Mouse (Mus musculus) layer of hippocampus, postnatal 25 days (tissue): ENCODE measurements around the gene Ppfia1. TPM values are rescaled to one million over a fixed set of nuclear protein-coding genes. Genes with fewer than 3 reads are reported as not detected.
A peak's percentile ranks its signal among the peaks of the same experiment; 100 is the strongest.

Source experiments
- DNase-seq, 2 experiments: peaks; one replicate each; pipeline ENCODE4 v3.0.0; 2022; ENCODE audit warnings: mixed read lengths in 2 of 2, low spot score in 1 of 2; ENCODE audit errors: extremely low spot score in 1 of 2
- total RNA-seq, 2 experiments: library from RNA; stranded (reverse); gene quantifications; 2 replicates each; pipeline ENCODE4 v1.2.3; 2021

Ppfia1 gene
- total RNA-seq, result 10 to 100 TPM; 29.7 to 41.3 TPM

GRCm38 (mm10) chr7:144553237-144554122 lies at the start of gene Ppfia1:
TSS of gene Ppfia1 (minus strand) at chr7:144553729.
- peak; percentile 96 to 97 for DNase-seq

- no peak for DNase-seq
These were observed 46.9 kb upstream of the Ppfia1 start for GRCm38 (mm10) chr7:144600333-144600900.

GRCm38 (mm10) chr7:144589508-144589907 lies 36.0 kb upstream of the Ppfia1 start:
- DNase-seq, result no peak

GRCm38 (mm10) chr7:144587291-144587690 lies 33.8 kb upstream of the Ppfia1 start:
- peak; percentile 44 to 70 for DNase-seq

GRCm38 (mm10) chr7:144585648-144586047 lies 32.1 kb upstream of the Ppfia1 start:
- DNase-seq, result peak; percentile 53 to 79

GRCm38 (mm10) chr7:144583619-144584018 lies 30.1 kb upstream of the Ppfia1 start:
- peak; percentile 24 to 55 for DNase-seq

GRCm38 (mm10) chr7:144582284-144582980 lies 28.9 kb upstream of the Ppfia1 start, which contains the start of gene Fadd:
TSS of gene Fadd (minus strand) at chr7:144582463.
- peak; percentile 89 to 93 for DNase-seq

- peak; percentile 21 to 22 for DNase-seq
These were observed 28.2 kb upstream of the Ppfia1 start for GRCm38 (mm10) chr7:144581559-144582283.

- DNase-seq, result no peak
These were observed 24.3 kb upstream of the Ppfia1 start for GRCm38 (mm10) chr7:144577876-144578275.

- no peak for DNase-seq
These were observed 18.7 kb upstream of the Ppfia1 start for GRCm38 (mm10) chr7:144572234-144572633.

GRCm38 (mm10) chr7:144571598-144571997 lies 18.1 kb upstream of the Ppfia1 start:
- DNase-seq, result no peak

- DNase-seq, result no peak
These were observed 15.9 kb upstream of the Ppfia1 start for GRCm38 (mm10) chr7:144569428-144569827.

- no peak for DNase-seq
These were observed 14.6 kb upstream of the Ppfia1 start for GRCm38 (mm10) chr7:144568091-144568490.

- no peak for DNase-seq
These were observed 13.6 kb upstream of the Ppfia1 start for GRCm38 (mm10) chr7:144566921-144567682.

GRCm38 (mm10) chr7:144563456-144564155 lies 10.1 kb upstream of the Ppfia1 start:
- no peak for DNase-seq

GRCm38 (mm10) chr7:144562016-144562415 lies 8.5 kb upstream of the Ppfia1 start:
- no peak for DNase-seq

GRCm38 (mm10) chr7:144560594-144560993 lies 7.1 kb upstream of the Ppfia1 start:
- no peak for DNase-seq

- DNase-seq, result no peak
These were observed 5.0 kb upstream of the Ppfia1 start for GRCm38 (mm10) chr7:144558552-144558951.

- no peak for DNase-seq
These were observed 569 bp upstream of the Ppfia1 start for GRCm38 (mm10) chr7:144554123-144554472.
